Mouse (Mus musculus): ENCODE measurements around the gene Lpcat3.
"Not testable (repeated sequence)": the region's sequence is repeated elsewhere in the genome, so short reads cannot be mapped to it uniquely, and the experiment has no call there.

Lpcat3 gene

DNA sequence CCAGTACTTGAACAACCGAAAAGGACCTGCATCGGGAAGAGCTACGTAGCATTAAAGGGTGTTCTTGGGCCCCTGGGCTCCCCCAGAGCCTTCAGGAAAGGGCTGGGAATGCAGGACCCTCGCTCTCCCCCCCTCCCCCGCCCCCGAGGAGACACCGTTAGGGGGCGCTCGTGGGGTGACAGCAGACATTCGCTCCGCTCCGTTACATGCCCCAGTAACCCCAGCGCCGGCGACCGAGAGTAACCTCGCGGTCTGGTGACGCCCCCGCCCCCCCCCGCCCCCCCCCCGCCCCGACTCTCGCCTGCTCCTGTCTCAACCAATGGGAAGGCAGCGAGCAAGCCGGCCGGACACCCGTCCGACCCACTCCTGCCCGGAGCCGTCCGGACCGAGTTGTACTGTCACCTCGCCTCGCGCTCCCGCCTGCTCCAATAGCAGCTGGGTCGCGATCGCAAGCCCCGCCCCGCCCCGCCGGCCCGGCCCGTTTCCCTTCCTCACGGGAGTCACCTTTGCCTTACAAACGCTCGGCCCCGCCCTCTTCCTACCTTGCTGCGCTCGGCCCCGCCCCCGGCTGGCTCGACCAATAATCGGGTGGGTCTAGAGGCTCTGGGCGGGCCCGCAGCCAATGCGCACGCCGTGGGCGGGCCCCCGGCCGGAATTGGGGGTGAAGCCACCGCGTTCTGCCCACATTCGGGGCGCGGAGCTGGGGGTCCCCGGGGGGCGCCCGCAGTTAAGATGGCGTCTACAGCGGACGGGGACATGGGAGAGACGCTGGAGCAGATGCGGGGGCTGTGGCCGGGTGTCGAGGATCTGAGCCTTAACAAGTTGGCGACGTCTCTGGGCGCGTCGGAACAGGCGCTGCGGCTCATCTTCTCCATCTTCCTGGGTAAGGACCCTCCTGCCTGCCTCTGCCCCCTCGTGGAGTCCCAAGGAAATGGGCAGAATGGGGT is at the start of gene Lpcat3:
Gene Lpcat3 (plus strand): TSS at position 551 of the 947 bp plus-strand sequence.
- peak; percentile 100 for DNase-seq

DNA sequence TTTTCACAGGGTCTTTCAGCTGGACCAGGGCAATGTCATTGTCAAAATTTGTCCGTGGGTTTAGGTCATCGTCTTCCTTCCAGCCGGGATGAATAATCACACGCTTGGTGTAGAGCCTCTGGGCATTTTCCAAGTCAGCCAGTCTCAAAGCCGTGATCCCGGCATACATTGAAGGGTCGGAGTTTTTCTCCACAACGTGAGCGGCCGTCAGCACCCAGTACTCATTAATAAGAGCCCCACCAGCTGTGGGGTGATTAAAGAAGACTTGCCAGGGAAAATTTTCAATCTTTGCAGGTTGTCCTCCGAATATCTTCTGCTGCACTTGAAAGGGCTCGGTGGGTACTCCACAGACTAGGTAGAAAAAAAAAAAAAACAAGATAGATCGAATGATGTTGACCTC is 37.2 kb upstream of the Lpcat3 start:
- no peak for DNase-seq

DNA sequence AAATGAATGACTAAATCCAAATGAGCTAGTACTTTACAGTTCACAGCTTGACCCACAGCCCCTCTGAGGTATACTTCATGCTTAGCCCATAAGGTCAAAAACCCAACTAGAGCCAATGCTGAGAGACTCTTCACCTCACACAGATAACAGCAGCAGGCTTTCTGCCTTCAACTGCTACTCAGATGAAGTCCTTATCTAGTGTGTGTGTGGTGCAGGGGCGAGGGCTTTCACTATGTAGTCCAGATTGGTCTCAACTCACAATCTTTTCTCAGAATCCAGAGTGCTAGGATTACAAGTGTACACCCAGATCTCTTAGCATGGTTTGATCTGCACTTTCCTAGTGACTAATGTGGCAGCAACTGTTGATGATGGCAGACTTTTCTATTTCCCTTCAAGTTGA is 36.6 kb upstream of the Lpcat3 start:
- not testable (repeated sequence) for DNase-seq

DNA sequence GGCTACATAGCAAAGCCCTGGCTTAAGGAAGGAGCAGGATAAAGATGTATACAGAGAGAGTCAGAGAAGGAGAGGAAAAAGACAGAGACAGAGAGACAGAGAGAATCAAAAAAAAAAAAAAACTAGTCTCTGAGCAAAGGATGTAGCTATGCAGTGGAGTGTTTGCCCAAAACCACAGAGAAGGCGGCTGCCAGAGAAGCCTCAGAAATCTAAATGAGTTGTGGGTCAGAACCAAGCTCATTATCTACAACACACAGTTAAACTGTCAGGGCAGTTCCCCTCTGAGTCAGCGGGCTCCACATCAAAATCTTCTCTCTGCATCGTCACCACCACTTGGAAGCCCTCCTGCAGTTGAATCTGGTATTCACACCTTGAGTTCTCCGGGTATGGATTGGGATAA is 32.1 kb upstream of the Lpcat3 start:
- DNase-seq = no peak

DNA sequence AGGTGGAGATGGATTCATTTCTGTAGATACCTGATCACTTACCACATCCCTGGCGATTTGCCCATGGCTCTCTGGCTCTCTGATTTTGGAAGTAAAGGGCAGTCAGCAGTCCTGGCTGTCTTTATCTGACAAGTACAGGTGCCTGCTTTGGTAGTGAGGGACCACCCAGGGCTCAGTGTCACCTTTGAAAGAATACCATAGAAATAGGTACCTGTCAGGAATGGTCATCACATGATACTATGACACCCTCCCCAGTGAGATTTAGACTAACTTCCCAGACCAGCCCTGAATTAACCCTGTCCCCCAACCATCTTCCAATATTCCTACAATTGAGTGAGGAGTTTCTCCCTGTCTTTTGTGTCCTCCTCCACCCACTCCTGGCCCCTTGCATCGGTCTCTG is 26.8 kb upstream of the Lpcat3 start, which contains the start of gene C1s2:
Gene C1s2 (minus strand): TSS at position 101 of the 400 bp plus-strand sequence.
- not testable (repeated sequence) for DNase-seq

DNA sequence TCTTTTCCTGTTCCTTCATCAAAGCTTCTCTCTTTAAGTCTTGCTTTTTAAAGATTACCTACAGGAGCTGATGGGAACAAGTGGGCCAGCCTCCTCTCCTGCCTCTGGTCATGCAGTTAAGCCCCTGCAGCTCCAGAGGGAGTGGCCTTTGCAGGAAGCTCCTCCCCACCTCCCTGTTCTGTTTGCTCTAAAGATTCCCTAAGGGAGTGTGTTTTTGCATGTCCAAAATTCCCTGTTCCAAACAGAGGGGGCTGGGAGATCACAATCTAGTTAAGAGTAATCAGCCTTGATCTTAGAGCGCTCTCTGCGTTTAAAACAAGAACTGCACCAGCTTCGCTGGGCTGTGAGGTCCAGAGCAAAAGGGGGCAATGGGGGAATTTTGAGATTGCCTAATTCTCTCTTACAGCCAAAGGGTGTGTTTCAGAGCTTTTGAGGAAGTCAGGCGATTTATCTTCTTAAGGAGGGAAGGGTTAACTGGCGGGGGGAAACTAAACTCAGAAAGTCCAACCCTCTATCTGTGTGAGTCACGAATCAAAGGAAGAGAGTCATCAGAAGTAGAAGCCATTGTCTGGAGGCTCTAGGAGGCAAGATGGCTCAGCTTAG is 25.9 kb upstream of the Lpcat3 start:
- peak in 1 of 2 experiments; percentile 9 for DNase-seq

DNA sequence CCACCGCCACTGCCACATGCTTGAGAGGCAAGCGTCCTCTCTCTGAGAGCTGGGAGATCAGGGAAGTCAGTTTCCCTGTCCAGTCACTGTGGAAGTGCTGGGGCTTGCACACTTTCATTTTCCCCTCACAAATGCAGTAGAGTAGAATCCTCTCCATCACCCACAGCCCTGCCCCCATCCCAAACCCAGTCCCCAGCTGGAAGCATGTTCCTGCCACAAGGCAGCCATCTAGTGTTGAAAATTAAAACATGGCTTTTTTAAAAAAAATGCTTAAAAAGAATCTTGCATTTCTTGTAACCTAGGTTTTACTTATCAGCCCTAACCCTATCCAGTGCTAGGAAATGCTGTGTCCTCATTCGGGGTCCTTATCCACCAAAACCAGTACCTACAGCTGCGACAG is 22.8 kb upstream of the Lpcat3 start:
- peak in 1 of 2 experiments; percentile 10 for DNase-seq

DNA sequence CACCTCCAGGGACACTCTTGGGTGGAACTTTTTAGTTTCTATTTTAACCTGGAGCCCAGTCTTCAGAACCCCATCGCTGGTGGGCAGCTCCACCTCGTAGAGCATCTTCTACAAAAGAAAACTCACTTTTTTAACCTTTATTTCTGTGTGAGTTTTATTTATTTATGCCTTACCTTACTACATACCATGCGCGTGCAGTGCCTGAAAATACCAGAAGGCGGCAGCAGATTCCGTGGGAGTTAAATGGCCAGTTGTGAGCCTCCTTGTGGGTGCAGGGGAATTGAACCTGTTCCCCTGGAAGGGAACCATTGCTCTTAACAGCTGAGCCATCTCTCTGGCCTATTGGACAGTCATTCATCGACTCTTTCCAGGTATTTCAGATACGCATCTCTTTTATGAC is 21.8 kb upstream of the Lpcat3 start:
- peak; percentile 73 to 91 for DNase-seq

DNA sequence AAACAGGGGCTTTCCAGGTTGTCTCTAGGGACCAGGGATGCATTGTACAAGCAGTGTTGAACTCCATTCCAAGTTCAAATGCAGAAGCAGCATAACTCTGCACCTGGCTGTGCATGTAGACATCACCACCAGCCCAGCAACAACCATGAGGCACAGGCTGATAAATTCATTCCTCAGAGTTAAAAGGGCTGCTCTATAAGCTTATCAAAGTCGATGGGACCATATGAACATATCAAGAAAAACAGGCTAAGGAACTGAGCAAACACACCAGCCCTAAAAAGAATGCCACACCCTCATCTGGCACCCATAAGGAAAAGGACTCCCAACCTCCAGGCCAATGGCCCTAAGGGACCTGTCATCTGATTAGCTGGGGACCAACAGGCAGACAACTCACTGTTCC is 16.4 kb upstream of the Lpcat3 start:
- DNase-seq = no peak

DNA sequence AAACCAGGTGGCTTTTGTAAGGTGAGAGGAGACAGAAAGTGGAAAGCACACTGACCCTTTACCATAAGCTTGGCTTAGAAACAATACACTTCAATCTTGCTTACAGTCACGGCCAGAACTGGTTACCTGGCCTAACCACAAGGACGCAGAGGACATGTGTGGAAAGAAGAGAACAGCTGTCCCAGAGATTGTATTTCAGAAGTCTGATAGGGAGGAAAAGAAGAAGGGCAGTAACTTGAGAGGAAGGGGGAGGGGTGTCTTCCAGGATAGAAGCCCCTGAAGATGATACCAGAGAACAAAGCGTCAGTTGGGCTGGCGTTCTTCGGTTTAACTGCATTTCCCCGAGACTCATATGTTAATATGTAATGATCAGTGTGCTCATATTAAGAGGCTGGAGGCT is 6.9 kb upstream of the Lpcat3 start:
- DNase-seq = no peak

DNA sequence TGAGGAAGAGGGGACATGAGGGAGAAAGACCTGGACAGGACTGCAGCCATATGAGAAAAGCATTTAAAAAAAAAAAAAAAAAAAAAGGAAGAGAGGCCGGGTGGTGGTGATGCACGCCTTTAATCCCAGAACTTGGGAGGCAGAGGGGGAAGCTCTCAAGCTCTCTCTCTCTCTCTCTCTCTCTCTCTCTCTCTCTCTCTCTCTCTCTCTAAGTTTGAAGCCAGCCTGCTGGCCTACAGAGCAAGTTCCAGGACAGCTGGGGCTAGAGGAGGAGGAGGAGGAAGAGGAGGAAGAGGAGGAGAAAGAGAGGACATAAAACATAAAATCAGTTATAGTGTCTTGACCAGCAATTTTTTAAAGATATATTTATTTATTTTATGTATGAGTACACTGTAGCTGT is 4.8 kb upstream of the Lpcat3 start:
- DNase-seq = no peak

DNA sequence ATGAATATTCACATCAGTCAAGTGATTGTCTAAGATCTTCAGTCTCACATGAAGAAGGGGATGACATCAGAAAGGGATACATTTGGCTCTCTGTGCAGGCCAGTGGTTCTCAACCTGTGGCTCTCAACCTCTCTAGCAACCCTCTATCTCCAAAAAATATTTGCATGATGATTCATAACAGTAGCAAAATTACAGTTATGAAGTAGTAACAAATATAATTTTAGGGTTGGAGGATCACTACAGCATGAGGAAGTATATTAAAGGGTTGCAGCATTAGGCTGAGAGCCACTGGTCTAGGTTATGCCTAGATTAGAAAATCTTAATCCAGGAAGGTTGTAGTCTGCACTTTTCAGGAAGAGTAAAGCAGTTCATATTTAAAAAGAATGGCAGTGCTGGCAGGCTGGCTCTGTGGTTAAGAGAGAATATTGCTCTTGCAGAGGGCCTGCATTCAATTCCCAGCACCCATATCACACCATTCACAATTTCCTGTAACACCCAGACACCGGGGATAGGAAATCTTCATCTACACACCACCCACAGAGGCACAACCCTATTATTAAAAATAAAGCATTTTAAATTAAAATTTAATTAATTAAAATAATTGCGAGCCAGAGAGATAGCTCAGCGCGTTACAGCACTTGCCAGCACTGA is 1.5 kb upstream of the Lpcat3 start:
- DNase-seq = no peak

DNA sequence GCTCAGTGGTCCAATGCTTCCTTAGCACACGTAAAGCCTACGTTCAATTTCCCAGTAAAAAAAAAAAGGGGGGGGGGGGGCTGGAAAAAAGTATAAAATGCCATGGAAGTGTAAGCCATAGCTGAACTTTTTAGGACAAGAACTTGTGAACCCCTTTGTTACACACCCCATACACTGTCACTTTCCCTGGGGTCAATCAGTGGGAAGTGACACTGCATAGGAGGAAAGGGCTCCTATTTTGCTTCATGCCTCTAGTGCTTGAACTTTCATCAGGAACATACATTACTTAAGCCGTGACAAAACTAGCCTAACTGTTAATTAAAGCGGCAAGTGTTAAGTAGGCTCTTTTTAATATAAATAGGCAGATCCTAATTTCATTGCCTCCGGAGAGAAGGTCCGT is 832 bp upstream of the Lpcat3 start:
- no peak for DNase-seq

DNA sequence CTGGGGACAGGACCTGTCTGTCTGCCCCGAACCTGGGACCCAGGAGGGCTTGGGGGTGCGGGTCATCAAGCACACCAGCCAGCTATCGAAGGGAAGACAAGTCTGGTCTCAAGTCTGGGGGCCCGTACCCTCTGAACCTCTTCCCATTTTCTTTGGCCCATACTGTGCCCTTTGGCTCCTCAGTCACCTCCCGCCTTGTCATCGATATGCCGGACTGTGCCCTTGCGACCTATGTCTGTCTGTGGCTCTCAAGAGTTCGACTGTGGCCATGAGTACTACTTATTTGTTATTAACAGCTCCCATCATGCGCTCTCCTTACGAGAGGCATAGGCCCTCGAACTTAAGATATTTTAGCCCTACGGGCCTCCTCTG is 583 bp downstream of the Lpcat3 start:
- DNase-seq = peak in 1 of 2 experiments; percentile 32

DNA sequence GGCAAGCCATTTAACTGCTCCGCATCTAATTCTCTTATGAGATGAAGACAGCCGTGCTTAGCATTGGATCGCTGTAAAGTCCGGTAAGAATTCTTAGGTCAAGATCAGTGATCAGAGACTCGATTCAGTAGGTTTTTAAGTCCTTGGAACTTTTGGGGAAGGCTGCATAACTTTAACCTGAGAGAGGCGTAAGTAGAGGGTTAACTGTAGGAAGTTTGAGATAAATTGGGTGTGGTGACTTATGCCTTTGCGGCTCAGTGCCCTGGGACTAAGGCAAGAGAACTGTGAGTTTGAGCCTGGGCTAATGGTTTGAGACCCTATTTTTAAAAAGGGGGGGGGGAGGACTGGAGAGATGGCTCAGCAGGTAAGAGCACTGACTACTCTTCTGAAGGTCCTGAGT is 1.4 kb downstream of the Lpcat3 start:
- no peak for DNase-seq

DNA sequence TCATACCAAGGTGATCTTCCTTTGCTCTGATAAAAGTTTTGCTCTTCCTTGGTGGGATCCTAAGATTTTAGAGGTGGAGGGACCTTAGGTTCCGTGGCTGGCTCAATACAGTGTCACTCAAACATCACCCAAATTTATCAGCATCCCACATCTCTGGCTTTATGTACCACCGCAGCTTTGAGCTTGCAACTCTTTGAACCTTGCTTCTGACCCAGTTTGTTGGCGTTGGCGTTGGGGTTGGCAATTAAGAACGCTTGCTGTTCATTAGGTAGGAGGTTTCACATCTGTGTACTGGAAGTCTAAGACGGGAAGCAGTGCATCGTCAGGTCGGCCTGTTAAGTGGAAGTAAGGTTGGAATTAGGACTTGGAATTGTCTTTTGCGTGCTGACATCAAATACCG is 2.2 kb downstream of the Lpcat3 start:
- no peak for DNase-seq

DNA sequence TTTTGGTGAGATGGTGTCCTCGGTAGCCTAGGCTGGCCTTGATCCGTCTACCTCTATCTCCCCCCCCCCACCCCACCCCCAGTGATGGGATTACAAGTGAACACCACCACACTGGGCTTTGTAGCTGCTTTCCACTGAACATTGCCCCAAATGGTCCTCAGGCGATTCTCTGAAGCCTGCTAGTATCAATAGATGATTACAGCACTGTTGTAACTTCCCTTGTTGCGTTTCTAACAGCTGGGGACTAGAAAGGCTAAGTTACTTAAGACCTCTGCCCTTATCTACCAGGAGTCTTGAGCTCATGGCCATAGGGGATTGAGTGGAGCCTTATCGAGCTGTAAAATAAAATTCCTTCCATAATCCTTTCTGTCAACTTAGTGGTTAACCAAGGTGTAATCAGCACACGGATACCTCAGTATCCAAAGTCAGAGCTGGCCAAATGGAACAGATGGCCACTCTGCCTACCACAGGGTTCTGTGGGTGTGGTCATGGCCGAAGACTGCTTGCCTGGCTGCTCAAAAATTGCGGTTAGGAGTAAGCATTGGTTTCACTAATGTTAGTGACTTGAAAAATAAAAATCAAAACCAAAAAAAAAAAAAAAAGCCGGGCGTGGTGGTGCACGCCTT is 6.5 kb downstream of the Lpcat3 start:
- DNase-seq = no peak

DNA sequence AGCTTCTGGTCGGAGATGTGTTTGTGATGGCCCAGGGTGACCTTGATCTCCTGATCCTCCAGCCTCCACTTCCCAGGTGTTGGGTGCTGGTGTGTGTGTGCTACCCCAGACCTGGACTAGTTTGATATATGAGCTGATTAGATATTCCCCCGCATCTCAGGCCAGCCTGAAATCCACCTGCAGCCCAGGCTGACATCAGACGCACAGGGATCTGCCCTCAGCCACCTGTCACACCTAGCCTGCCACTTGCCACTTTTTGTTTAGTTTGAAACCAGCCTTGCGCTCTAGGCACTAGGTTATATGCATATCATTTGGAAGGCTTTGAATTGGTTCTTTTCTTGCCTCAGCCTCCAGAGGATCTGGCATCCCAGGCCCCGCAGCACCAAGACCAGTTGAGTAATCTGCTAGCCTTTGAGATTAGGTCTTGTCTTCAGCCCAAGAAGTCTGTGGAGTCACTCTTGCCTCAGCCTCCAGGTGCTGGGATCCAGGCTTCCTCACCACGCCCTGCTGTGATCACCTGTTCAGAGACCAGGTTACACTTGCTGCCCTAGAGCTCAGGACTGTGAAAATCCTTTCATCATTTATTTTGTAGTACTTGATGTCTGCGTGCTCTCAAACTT is 7.6 kb downstream of the Lpcat3 start:
- no peak for DNase-seq

DNA sequence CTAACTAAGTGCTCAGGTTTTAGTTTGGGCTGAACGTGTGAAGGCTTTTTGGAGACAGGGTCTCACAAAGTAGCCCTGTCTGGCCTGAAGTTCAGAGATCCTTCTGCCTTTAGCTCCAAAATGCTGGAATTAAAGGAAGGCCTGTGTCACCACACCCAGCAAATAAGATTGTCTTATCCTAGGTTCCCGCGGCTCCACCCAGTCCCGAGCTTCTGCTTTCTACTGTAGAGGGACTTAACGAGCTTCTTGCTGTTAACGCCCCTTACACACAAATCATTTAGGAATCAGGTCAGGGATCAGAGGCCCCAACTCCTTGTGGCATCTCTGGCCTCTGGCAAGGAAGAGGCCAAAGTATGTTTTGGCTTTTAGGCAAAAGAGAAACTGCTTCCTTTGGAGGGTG is 9.3 kb downstream of the Lpcat3 start:
- DNase-seq = no peak

DNA sequence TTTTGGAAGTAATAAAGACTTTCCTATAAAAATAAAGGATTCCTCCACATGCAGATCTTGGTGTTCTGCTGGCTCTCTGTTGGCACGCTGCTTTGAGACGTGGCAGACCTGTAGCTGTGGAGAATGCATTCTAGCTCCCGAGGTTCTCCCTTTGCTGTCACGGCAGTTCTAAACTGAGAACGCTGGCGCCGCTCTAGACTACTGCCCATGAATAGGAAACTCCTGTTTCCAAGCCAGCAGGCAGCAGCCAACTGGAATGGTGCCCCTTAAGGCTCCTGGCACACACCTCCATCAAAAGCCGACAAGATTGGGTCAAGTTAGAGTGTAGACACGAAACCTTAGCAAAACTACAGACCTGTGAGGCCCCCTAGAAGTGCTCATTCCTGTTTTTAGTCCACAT is 10.8 kb downstream of the Lpcat3 start:
- peak; percentile 57 to 70 for DNase-seq

DNA sequence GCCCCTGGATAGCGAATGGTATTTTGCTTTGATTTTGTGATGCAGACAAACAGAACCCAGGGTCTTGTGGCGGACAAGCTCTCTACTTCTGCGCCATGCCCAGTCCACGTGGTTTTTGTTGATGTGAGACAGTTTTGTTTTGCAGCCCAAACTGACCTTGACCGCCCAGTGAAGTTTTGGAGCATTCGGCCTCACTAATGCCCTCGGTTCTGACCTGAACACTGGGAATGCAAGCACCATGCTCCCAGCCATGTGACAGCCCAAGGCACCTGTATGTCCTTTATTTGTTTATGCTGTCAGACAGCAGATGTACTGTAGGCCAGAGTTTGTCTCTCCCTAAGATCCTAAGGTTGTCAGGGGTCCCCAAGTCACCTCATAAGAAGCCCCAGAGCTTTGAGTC is 11.8 kb downstream of the Lpcat3 start:
- DNase-seq = peak; percentile 42 to 53

DNA sequence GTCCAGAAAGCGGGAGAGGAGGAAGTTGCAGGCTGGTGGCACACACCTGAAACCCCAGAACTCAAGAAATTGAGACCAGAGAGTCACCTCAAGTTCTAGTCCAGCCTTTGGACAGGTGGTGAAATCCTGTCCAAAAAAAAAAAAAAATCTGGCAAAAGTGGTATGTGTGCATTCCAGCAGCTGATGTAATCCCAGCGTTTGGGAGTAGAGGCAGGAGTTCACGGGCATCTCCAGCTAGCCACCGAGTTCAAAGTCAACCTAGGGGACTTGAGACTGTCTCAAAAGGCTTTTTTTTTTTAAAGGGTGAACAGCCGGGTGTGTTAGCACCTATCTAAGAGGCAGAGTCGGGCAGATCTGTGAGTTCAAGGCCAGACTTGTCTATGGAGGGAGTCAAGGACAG is 13.3 kb downstream of the Lpcat3 start:
- DNase-seq = peak; percentile 39 to 58

DNA sequence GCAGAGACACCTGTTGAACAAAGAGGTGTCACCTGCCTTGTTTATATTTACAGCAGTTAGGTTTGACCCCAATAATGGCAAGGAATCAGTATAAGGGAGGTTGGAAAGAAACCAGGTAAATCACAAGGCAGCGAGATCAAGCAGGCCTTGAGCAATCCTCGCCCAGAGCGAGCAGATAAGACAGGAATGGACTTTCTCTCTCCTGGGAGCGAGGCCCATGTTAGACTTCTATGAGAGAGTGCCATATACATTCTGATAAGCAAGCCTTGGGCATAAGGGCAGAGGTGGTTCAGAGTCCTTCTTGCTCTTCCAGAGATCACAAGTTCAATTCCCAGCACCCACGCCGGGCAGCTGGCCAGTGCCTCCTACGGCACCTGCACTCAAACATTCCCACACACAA is 15.9 kb downstream of the Lpcat3 start:
- DNase-seq = peak in 1 of 2 experiments; percentile 46

Measured in kidney, postnatal 36 days (tissue).